Mouse (Mus musculus) lung, adult 2 months (tissue): ENCODE data around the gene Lmcd1. TPM values are rescaled to one million over a fixed set of nuclear protein-coding genes. Genes with fewer than 3 reads are reported as not detected.
A peak's percentile ranks its signal among the peaks of the same experiment; 100 is the strongest.

Experiments used
- DNase-seq: peaks from one replicate; pipeline ENCODE4 v3.0.0; 2022
- H3K4me1 ChIP-seq: fragments of 200-500 bp; 2 replicates; pipeline ENCODE4 v1.6.1; 2011; ENCODE audit warnings: low read length; ENCODE audit not compliant: control insufficient read depth, insufficient read depth
- H3K4me3 ChIP-seq: fragments of 200-500 bp; replicated peaks from 2 replicates; pipeline ENCODE3; 2011; ENCODE audit warnings: low read depth, mild to moderate bottlenecking, control low read depth, low read length; ENCODE audit errors: extremely low read depth
- CTCF ChIP-seq: fragments of 200-500 bp; IDR thresholded peaks from 2 replicates; pipeline ENCODE4 v1.5.1; 2011; ENCODE audit warnings: mild to moderate bottlenecking, low read length, control low read depth; ENCODE audit not compliant: insufficient read depth
- POLR2A ChIP-seq: fragments of 200-500 bp; IDR thresholded peaks from 2 replicates; pipeline ENCODE4 v1.6.1; 2011; ENCODE audit warnings: low read depth, mild to moderate bottlenecking, control low read depth, low read length, borderline replicate concordance; ENCODE audit errors: extremely low read depth
- WGBS: fragments of 180-500 bp; shearing (Covaris S2); methylation state at CpG from one replicate; pipeline ENCODE4 v1.1.7; 2018; 5-methylcytosine and 5-hydroxymethylcytosine counted together
- polyA plus RNA-seq: library from polyadenylated mRNA; depleted of rRNA; stranded (reverse); fragments of >200 nt; gene quantifications from 2 replicates; pipeline ENCODE4 v1.2.3, GENCODE M21; 2012

Gene Lmcd1
- polyA plus RNA-seq, 1 experiment = 13.6 TPM

DNA sequence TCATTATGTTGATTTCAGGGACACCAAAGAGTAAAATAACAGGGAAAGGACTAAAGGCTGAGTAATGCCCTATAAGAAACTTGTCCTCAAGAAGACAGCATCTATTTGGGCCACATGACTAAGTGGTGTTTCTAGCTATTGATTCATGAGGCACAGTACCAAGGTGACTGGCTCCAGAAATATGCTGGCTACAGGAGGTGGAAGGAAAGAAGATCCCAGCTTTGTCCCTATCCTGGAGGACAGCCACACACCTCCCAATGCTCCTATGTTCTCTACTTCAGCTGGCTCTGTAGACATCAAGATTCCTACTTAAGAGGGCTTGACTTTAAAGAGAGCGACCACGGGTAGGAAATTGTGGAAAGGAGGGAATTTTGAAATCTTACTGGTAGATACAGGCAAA lies 8.4 kb downstream of the Lmcd1 start:
- TF ChIP-seq POLR2A = no peak
- TF ChIP-seq CTCF = no peak
- WGBS = 81% methylated on average over 2 of the region's 2 CpGs
- H3K4me3 ChIP-seq = no peak overlapping the region
- DNase-seq = no peak
- peaks cover under 1% of the 10 kb centered on the region; the same call in 1 of the 2 replicates for H3K4me1 ChIP-seq

DNA sequence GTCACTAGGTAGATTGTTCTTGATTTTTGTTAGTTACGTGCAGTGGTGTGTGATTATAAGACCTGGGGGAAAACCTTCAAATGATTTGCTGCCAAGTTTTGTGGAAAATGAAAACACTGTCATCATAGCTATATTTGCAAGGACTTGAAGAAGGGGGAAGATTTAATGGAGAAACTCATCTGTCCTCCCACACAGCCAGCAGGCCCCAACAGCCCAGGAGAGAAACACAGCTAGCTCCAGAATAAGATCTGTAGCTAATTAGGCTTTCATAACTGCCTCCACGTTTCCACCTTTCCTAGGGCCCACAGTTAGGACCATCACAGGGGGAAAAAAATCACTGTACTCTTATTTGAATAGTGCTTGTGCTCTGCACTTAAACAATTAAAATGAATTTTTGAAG lies 10.5 kb downstream of the Lmcd1 start:
- DNase-seq = no peak
- WGBS = 84% methylated on average over 2 of the region's 2 CpGs
- H3K4me3 ChIP-seq = no peak overlapping the region
- H3K4me1 ChIP-seq = peaks cover 3% of the 10 kb centered on the region; the same call in 1 of the 2 replicates
- TF ChIP-seq POLR2A (no peak), CTCF (no peak)

GRCm38 (mm10) chr6:112287671-112288070 lies 14.1 kb downstream of the Lmcd1 start:
- H3K4me1 ChIP-seq = peaks cover 3% of the 10 kb centered on the region; the same call in 1 of the 2 replicates
- TF ChIP-seq POLR2A (no peak), CTCF (no peak)
- WGBS = 52% methylated on average over 9 of the region's 9 CpGs
- no peak overlapping the region for H3K4me3 ChIP-seq
- DNase-seq = peak; percentile 9

- no peak overlapping the region for H3K4me3 ChIP-seq
- TF ChIP-seq POLR2A (no peak), CTCF (no peak)
- peaks cover 3% of the 10 kb centered on the region; the same call in 1 of the 2 replicates for H3K4me1 ChIP-seq
- no peak for DNase-seq
- WGBS = 64% methylated on average over 3 of the region's 3 CpGs
These were observed 14.7 kb downstream of the Lmcd1 start for GRCm38 (mm10) chr6:112288271-112288670.

- no peak for DNase-seq
- TF ChIP-seq CTCF = no peak
- TF ChIP-seq POLR2A = no peak
- no peak overlapping the region for H3K4me3 ChIP-seq
- 76% methylated on average over 4 of the region's 4 CpGs for WGBS
- peaks cover 3% of the 10 kb centered on the region; the same call in 1 of the 2 replicates for H3K4me1 ChIP-seq
These were observed 17.6 kb downstream of the Lmcd1 start for GRCm38 (mm10) chr6:112291146-112291545.

DNA sequence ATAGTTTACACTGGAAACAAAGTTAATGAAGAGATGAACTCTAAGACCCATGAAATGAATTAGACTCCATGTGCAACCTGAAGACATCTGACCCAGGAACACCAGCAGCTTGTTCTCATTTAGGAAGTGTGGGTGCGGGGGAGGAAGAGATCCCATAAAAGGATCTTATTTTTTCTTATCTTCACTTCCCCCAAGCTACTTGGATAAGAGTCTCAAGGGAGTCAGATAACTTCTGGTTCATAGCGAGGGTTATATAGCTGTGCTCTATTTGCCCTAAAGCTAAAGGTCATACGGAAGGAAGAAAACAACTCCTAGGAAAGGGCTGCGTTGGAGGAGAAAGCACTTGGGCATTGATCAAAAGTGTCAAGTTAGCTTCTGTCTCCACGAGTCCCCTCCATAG lies 19.8 kb downstream of the Lmcd1 start:
- no peak for DNase-seq
- TF ChIP-seq CTCF (no peak), POLR2A (no peak)
- H3K4me3 ChIP-seq = no peak overlapping the region
- 53% methylated on average over 5 of the region's 5 CpGs for WGBS
- H3K4me1 ChIP-seq = no peaks in the 10 kb centered on the region

DNA sequence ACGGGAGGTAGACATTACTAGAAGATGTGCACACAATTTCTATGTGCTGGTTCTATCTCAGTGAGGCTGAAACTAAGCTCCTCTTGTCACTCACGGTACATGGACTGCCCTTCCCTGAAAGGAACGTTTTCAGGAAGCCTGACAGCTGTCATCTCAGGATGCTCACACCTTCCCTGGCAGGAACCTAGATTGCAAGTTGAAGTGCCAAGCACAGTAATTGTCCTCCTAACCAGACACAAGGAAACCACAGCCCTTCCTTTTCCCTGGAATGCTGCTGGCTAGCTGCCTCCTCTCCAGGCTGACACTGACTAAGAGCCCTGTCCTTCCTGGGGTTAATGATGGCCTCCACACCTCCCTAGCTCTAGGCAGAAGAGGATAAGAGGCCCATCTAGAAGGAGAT lies 21.7 kb downstream of the Lmcd1 start:
- peak; percentile 17 for DNase-seq
- 38% methylated on average over 3 of the region's 3 CpGs for WGBS
- TF ChIP-seq POLR2A (no peak), CTCF (no peak)
- no peak overlapping the region for H3K4me3 ChIP-seq
- H3K4me1 ChIP-seq = no peaks in the 10 kb centered on the region

DNA sequence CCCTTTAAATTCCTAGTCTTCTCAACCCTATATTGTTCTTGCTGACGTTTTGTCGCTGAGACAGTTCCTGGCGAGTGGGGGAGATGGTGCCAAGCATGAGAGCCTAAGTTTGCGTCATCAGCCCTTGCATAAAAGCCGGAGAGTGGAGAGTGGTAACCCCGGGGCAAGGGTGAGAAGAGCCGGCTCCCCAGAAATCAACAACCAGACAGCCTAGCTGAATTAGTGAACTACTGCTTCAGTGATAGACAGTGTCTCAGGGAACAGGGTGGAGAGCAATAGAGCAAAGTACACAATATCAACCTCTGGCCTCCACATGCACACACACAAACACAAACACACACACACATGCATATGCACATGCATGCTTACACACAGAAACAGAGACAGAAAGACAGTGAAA lies 26.6 kb downstream of the Lmcd1 start:
- TF ChIP-seq POLR2A (no peak), CTCF (no peak)
- DNase-seq = no peak
- Histone ChIP-seq H3K4me3 (no peak overlapping the region), H3K4me1 (peaks cover under 1% of the 10 kb centered on the region; the same call in 1 of the 2 replicates)
- WGBS = 79% methylated on average over 7 of the region's 7 CpGs

- 88% methylated on average over 1 of the region's 1 CpGs for WGBS
- no peak for DNase-seq
- TF ChIP-seq CTCF (no peak), POLR2A (no peak)
- Histone ChIP-seq H3K4me3 (no peak overlapping the region), H3K4me1 (peaks cover 2% of the 10 kb centered on the region; the same call in 1 of the 2 replicates)
These were observed 27.1 kb downstream of the Lmcd1 start for GRCm38 (mm10) chr6:112300633-112301032.

DNA sequence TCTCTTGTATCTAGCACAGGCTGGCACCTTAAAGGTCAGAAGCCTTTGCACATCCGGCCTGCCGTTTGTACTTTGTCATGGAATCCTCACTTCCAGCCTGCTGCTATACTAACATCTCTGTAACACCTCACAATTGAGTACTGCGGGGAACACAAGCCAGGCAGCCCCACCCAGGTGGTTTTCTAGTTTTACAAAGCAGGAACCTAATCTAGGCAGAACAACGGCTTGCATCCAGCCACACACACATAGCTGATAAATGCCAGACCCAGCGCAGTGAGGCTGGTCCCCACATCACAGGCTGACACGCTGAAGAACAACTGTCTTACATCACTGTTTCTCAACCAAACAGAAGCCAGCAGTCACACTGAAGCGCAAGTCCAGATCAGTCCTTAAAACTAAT lies 28.7 kb downstream of the Lmcd1 start:
- TF ChIP-seq CTCF (no peak), POLR2A (no peak)
- peaks cover 2% of the 10 kb centered on the region; the same call in 1 of the 2 replicates for H3K4me1 ChIP-seq
- 69% methylated on average over 7 of the region's 7 CpGs for WGBS
- no peak overlapping the region for H3K4me3 ChIP-seq
- no peak for DNase-seq
